Mouse (Mus musculus) kidney, postnatal 25 days (tissue): Measurements from ENCODE around the gene Suds3.
A peak's percentile ranks its signal among the peaks of the same experiment; 100 is the strongest.

Experiments used
- DNase-seq, 2 experiments: peaks; one replicate each; pipeline ENCODE4 v3.0.0; 2021; ENCODE audit warnings: mixed read lengths in 2 of 2

The Suds3 gene

DNA sequence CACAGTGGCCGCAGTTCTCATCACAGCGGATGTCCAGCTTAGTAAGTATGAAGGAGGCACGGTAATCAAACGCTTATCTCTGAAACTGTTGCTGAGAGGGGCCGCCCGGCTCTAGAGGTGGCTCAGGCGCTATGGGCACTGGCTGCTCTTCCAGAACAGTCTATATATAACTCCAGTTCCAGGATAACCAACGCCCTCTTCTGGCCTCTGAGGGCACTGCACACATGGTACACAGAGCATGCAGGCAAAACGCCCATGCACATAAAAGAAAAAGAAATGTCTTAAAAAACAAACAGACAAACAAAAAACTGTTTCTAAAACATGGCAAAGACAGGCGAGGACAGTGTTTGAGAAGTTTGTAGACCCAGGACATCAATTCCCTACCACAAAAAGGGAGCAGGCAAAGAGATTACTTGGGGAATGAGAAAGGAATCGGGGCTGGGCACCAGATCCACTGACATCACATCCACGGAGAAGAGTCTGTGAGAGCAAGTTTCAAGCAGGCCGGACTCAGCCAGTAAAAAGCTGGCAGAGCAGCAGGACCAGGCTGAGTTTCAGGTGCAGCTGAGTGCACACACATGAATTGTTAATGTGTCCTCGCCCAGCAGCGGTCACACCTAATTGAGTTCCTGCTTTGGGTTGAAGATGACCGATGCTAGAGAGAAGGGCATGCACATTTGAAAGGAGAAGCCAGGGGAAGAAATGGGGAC lies 4.7 kb downstream of the Suds3 start:
- DNase-seq, result peak; percentile 50 to 78

DNA sequence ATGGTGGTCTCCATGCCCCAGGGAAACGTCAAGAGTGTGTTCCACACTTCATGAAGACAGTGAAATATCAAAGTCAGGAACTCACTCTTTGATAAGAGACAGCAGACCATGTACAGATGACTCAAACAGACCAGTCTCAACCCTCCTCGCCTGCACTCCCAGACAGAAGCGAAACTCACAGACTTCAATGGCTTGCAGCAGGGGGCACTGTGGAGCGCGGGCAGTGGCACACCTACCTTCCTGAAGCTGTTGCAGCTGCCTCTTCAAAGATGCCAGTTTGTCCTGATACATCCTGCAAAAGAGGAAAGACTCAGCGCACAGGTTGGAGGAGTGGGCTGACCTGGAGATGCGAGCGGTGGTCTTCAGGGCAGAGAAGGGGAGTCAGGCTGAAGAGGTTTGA lies 6.4 kb downstream of the Suds3 start:
- DNase-seq, result peak in 1 of 2 experiments; percentile 29

DNA sequence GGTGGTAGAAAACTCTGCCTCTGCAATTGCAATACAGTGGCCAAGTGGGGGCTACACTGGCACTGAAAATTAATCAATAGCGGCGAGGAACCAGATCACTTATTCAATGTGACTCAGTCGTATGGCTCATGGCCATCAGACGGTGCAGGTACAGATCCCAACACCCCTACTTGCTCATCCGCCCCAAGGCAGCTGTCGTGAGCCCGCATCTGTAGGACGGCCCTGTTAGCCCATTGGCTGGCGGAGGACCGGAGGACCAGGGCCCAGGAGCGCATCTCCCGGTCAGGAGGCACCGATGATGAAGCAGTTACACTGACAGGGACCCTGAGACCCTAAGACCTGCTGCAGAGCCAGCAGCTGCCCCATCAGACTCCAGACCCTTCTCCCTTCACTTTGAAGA lies 7.2 kb downstream of the Suds3 start:
- no peak for DNase-seq

DNA sequence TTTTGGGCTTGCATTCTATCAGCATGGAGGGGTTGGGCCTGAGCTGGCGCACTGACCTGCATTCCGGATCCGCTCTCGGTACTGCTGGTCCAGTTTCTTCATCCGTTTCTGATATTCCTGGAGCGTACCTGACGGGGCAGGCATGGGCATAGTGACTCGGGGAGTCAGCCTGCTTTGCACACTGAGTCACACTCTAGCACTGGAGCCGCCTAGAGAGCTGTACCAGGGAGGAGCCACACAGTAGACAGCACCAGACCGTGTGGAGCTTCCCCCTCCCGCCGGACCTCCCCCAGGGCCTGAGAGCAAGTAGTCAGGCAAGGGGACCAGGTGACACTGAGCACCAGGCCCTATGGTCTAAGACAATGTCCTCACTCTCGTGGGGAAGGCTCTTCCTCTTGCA lies 7.6 kb downstream of the Suds3 start:
- no peak for DNase-seq

DNA sequence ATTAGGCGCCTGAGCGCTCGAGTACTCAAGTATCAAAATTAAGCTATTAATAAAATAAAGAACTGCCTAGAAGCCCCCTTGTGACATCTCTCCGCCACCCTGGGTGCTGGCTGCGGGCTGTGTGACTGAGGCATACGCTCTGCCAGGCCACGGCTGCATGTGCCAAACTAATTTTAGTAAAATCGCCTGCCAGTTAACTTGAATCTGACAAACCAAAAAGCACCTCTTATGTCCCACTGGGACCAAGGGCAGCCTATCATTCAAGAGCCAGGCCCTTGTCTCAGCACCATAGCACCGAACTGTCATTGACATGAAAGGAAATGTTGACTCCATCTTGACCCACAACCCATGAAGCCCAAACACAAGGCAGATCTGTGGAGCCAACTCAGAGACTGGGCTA lies 10.2 kb downstream of the Suds3 start:
- no peak for DNase-seq

DNA sequence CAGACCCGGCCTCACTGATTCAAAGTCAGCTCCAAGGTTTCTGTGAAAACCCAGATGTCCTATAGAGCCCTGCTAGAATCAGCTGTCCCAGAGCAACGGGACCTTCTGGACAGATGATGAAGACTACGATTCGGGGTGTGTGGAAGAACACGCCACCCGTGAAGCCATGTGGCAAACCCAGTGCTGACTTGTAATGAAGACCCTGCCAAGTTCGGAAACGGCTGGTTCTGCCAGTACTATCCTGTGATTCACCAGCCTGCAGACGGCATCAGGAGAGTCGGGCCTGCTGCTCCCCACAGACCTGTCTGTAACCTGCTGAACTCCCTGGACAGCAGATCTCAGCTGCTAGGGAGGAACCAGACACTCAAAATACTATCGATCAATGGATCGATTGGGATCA lies 11.6 kb downstream of the Suds3 start:
- no peak for DNase-seq

DNA sequence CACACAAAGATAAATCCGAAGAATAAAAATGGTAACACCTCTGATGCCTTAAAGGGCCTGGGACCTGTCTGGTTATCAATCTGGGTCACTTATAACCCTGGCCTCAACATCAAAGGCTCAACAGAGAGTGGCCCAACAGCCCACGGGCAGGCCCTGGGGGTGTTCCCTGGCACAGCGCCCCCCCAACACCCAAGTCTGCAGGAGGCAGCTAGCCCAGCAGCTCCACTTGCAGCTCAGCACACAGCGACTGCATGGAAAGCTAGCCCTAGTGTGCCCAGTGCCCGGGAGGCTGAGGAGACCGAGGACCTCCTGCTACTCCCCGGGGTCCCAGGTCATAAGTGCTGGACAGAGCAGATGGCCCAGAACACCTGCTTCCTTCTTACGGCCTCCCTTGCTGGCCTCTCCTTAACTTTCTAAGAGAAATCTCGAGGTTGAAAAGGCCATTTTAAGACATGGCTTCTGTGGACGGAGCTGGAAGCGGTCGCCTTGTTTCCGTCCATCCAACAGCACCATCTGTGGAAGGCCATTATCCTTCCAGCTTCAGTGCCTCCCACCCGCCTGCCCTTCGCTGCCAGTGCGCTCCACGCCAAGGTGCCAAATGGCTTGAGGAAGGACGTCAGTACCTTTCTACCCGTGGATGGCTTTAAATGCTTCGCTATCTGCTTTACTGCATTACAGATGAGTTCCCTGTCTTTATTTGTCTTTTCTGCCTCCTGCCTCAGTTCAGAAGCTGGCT lies 12.6 kb downstream of the Suds3 start:
- DNase-seq, result no peak

DNA sequence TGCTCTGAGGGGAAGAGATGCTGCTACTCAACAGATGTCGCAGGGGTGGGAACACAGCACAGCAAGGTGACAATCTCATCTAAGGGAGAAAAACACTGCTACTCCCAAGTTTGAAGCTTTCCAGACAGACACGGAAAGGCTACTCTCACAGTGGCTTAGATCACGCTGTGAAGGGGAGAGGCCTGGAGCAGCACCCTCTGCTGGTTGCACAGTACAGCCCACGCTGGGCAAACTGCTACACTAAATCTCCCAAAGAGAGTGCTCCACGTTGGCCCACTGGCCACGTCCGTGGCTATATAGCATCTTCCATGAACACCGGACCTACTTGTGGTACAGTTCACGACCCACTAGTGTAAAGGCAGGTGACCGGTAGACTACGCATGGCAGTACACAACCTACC lies 16.2 kb downstream of the Suds3 start:
- no peak for DNase-seq

DNA sequence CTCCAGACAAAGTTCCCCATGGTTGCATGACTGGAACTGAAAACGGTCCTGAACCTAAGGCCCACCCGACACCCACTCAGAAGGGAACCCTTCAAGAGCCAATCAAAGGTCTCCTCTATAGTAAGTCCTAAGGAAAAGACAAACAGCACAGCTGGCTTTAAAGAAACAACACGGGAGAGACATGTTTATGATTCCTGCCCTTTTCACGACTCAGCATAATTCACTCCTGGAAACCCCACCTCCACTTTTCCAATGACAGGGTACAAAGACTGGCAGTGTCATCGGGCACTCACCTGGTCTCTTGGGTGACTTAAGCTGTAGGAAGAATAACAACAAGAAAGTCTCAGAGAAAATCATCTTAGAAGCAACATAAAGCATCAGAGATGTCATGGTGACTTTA lies 16.9 kb downstream of the Suds3 start:
- no peak for DNase-seq

DNA sequence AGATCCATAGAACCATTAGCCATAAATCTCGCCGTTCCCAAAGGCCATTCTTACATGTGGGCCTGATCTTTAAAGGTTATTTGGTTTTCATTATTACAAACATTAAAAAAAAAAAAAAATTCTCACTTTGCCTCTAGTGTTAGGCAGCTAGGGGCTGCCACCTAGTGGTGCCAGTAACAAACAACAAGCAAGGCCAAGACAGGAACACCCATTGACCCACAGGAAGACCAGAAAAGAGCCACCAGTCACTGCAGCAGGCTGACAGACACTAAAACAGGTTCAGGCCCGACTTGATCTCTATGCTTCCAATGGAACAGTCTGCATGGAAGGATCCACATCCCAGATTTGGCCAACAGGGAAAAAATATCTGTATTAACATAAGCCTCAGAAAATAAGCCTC lies 19.2 kb downstream of the Suds3 start:
- DNase-seq, result peak in 1 of 2 experiments; percentile 68

DNA sequence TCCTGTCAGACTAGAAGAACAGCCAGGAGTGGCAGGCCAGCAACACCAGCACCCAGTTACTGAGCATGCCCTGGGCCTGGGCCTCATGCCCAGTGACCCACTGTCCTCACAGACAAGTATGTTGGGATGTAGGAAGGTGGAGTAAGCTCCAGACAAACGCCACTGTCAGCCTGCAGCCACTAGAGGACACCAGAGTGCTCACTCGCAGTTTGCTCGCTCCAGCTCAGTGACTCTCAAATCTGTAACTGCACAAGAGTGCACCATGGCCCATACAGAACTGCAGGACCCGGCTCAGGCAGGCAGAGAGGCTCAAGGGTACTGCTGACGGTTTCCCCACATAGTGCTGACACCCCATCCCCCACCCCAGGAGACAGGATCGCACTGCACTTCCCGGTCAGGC lies 21.5 kb downstream of the Suds3 start:
- peak; percentile 63 to 76 for DNase-seq

DNA sequence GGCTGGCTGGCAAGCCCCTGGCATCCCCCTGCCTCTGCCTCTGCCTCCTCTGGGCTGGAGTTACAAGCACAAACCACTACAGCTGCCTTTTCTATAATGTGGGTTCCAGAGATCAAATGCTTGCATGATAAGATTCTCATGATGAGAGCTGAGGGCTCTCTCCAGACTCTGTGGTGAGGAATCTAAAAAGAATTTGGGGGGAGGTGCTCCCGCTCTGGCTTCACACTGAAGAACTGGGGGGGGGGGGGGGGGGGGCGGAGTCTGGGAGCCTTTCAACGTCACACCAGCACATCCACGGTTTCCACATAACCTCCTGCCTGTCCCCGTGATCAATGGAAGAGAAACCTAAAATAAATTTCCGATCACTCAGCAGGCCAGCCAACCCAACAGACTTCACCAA lies 26.1 kb downstream of the Suds3 start:
- DNase-seq, result no peak

DNA sequence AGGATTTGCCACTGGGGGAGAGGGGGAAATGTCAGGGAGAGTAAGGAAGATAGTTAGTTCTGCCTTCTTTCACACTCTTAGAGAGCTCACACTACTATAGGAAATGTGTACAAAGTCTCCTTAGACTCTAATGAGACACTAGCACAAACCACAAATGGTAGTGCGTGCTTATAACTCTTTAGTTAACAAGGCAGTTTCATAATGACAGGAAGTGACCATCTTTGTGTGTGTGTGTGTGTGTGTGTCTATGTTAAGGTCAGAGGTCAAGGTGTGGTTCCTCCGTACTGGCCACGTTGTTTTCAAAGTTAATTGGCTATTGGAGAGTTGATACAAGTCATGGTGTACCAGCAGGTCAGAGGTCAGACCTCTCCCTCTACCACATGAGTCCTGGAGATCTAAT lies 26.8 kb downstream of the Suds3 start:
- DNase-seq, result no peak

DNA sequence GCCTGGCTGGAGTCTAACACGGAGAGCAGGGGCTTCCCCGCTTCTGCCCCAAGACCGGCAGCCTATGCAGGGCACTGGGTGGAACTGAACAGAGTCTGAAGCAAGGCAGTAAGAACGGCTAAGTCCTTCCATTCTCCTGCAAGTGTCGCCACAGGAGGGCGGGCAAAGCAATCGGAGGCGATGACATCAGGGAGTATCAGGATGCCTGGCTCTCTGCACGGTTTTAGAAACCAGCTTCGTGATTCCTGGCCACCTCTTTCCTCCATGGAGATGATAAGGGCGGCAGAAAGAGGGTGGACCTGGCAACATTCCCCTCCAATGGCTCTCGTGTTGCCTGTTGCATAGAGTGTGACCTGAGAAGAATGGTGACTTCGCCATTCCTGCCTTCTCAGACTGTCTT lies 28.2 kb downstream of the Suds3 start:
- DNase-seq, result peak in 1 of 2 experiments; percentile 32

DNA sequence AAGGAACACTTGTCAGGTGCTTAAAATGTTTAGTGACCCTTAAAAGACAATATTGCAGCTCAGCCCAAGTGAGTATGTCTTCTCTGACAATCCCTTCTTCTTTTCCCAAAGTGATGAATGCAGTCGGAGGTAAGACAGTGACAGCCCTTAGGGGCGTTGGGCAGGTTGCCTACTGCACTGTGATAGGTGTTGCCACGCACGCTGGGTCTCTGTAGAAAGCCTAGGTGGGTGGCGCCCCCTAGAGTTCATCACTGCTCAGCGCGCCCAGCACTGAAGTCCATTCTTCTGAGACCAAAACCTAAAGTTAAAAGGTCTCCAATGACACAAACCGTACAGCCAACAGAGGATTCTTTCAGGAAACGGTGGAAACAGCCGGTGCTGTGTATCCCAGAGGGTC lies 46.4 kb downstream of the Suds3 start:
- DNase-seq, result peak in 1 of 2 experiments; percentile 19

DNA sequence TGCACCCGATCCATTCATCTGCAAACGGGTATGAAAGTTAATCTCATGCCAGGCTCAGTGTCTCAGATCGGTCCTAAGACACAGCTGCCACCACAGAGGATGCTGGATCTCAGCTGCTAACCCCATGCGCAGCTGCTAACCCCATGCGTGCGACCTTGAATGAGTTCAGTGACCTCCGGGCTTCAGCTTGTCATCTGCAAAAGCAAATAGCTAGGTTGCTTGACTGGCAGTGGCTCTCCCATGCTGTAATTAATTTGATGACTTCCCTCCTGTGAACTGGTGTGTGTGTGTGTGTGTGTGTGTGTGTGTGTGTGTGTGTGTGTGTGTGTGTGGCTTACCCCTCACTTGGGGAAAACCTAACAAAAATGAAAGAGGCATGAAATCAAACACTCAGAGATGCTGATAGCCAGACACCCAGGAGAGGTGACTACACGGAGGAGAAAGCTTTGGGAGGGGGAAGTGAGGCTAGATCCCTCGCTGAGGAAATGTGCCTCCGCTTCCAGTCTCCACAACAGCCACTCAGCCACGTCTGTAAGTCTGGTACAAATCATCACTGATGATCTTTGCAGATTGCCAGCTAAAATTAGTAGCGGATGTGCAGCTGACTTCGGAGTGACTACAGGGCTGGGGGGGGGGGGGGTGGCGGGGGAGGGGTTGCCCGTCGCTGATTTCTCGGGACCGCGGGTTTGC lies 47.0 kb downstream of the Suds3 start:
- no peak for DNase-seq

DNA sequence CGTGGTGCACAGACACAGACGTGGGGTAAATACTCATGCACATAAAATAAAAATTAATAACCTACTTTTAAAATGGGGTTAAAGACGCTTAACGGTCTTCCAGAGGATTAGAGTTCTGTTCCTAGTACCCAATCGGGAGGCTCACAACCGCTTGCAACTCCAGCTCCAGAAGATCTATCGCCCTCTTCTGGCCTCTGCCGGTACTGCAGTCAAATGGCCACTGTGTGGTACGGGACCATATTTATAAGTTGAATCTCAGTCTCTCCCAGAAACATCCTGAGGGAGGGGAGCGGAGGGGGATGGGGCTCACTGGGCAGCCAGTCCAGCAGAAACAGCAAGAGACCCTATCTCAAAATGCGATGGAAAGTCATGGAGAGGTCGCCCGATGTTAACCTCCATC lies 47.7 kb downstream of the Suds3 start:
- peak in 1 of 2 experiments; percentile 12 for DNase-seq

DNA sequence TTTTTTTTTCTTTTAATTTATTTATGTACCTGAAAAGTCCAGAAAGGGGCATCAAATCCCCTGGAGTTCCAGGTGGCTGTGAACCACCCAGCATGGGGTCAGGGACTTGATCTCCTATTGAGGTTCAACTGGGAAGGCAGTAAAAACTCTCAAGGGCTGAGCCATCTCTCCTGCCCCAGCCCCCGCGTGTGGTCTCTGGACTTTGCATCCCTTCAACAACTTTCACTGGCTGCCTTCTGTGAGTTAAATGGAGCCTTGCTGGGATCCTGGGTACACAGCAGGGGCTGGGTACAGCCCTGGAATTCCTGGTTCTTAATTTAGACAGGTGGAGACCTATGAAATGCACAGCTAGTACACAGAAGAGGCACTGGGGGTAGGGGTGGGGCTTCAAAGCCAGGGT lies 54.7 kb downstream of the Suds3 start:
- no peak for DNase-seq

DNA sequence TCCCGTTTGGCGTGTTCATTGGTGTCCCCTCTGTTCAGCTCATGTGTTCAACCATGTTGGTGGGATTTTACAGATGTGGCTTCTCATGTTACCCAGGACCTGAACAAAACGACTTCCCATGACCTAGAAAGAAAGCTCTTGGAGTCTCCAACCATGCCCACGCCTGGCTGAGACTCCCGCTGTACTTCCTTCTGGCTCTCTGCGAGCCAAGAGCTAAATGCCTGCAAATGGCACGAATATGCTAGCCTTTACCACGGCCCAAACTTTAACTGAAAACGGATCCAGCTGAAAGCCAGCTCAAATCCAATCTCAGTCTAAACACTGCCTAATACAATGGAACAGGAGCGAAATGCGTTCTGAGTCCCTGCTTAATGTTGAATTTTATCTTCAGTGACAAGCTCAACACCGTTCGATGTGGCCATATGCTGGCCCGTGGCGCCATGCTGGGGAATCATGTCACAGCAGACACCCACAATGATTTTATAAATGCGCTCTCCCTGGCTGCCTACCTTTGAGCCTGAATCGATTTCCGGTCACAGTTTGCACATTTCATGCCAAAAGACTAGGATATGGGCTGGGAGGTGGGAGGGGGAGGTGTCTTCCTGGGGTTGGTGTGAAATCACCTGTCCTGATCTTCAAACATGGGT lies 55.3 kb downstream of the Suds3 start:
- no peak for DNase-seq

DNA sequence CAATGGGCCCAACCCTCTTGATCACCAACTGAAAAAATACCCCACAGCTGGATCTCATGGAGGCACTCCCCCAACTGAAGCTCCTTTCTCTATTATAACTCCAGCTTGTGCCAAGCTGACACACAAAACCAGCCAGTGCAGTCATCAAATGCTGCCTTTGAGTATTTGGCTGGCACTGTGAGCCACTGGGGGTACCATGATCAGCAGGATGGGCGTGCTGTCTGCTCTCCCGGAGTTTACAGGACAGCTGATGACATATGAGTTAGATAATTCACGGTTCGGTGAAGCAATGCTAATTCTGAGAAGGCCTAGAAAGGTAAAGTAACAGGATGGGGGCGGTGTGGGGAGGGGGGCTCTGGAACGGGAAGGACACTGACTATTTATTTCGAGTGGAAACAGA lies 66.0 kb downstream of the Suds3 start:
- no peak for DNase-seq

DNA sequence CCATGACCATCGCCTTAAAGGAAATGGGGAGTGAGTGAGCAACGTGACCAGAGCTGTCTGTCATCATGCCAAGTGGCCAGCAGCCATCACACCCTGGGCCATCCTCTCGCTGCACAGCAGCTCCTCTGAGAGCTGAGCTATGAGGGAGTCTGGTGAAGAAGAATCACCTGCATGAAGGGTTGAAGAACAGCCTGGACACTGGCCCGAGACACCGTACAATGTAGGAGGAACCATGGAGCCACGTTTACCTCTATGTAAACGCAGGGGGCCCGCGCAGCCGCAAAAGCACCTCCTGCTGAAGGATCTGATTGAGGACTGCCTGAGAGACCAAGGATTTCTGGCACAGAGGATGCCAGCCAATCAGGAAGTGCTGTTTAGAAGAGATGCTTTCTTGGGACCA lies 70.8 kb downstream of the Suds3 start:
- DNase-seq, result no peak

DNA sequence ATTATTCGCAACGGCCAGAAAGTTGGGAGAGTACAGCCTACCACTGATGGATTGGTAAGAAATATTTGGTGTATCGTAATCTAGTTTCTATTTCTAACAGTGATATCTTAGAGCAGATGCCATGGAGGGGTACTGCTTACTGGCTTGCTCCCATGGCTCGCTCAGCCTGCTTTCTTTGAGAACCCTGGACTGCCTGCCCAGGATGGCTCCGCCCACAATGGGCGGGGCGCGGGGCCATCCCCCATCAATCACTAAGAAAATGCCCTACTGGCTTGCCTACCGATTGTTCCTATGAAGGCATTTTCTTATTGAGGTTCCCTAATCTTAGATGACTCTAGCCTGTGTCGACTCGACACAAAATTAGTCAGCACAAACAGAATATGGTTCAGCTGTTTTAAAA lies 73.3 kb downstream of the Suds3 start:
- no peak for DNase-seq
